Mouse (Mus musculus): ENCODE measurements around the gene Capn11. TPM values are rescaled to one million over a fixed set of nuclear protein-coding genes. Genes with fewer than 3 reads are reported as not detected.
"Not testable (repeated sequence)": the region's sequence is repeated elsewhere in the genome, so short reads cannot be mapped to it uniquely, and the experiment has no call there.

Capn11 gene
- polyA plus RNA-seq, 1 experiment from 2014 or later: 0.21 TPM

- Histone ChIP-seq H3K27me3 (peaks cover 38% of the 10 kb centered on the region), H3K9me3 (replicated peaks) (no peaks in the 10 kb centered on the region), H3K4me1 (replicated peaks) (peaks cover 29% of the 10 kb centered on the region), H3K27ac (replicated peaks) (no peak overlapping the region), H3K4me2 (no peak overlapping the region), H3K4me3 (replicated peaks) (no peak overlapping the region), H3K36me3 (replicated peaks) (no peaks in the 10 kb centered on the region), H3K9ac (no peak overlapping the region)
- no peak for ATAC-seq (ENCODE audit: insufficient read depth)
- WGBS (ENCODE audit: insufficient replicate concordance): 47% methylated on average over 3 of the region's 3 CpGs
These were observed 31.0 kb downstream of the Capn11 start for GRCm38 (mm10) chr17:45628160-45628559.

DNA sequence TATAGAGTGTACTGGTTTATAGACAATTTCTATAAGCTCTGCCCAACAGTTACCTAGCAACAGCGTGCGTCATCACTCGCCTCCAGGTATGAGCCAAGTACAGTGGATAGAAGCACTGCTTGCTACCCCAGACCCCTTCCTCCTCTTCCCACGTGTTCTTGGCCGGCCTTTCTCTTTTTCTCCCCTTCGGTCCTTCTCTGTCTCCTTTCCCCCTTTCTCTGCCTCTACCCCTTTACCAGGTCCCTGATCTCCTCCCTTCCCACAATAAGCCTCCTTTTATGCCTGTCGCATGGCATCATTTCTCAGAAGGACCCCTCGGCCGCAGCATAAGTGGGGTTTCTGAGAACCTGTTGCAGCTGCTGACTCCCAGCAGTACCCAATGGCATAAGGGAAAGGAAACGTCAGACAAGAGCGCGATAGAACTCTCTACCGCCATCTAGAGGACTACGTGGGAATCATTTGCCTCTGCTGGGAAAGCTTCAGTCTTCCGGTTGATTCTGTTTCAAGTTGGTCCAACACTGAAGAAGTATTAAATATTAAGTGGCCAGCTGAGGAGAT, 32.5 kb downstream of the Capn11 start:
- Histone ChIP-seq H3K4me1 (replicated peaks) (peaks cover 29% of the 10 kb centered on the region), H3K4me3 (replicated peaks) (no peak overlapping the region; the same call in 1 of the 2 replicates), H3K9me3 (replicated peaks) (no peaks in the 10 kb centered on the region), H3K4me2 (peak overlapping the region; percentile 52), H3K27me3 (peaks cover 30% of the 10 kb centered on the region), H3K27ac (replicated peaks) (no peak overlapping the region), H3K36me3 (replicated peaks) (no peaks in the 10 kb centered on the region), H3K9ac (no peak overlapping the region)
- 22% methylated on average over 15 of the region's 15 CpGs for WGBS (ENCODE audit: insufficient replicate concordance)
- no peak for ATAC-seq (ENCODE audit: insufficient read depth)

DNA sequence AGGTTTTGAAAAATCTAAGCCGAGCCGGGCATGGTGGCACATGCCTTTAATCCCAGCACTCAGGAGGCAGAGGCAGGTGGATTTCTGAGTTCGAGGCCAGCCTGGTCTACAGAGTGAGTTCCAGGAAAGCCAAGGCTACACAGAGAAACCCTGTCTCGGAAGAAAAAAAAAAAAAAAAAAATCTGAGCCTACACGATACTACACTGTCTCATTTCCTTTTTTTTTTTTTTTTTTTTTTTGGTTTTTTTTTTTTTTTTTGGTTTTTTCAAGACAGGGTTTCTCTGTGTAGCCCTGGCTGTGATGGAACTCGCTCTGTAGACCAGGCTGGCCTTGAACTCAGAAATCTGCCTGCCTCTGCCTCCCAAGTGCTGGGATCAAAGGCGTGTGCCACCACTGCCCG, 35.7 kb downstream of the Capn11 start:
- H3K9ac ChIP-seq; H3K4me2 ChIP-seq; H3K27ac ChIP-seq (replicated peaks); H3K27me3 ChIP-seq; H3K4me3 ChIP-seq (replicated peaks); H3K9me3 ChIP-seq (replicated peaks); H3K36me3 ChIP-seq (replicated peaks); ATAC-seq (ENCODE audit: insufficient read depth): not testable (repeated sequence)
- H3K4me1 ChIP-seq (replicated peaks): peaks cover 30% of the 10 kb centered on the region
- WGBS (ENCODE audit: insufficient replicate concordance): 63% methylated on average over 8 of the region's 8 CpGs

- Histone ChIP-seq H3K4me3 (replicated peaks) (peak overlapping the region; percentile 33), H3K9me3 (replicated peaks) (no peaks in the 10 kb centered on the region), H3K4me1 (replicated peaks) (peaks cover 24% of the 10 kb centered on the region), H3K27me3 (no peaks in the 10 kb centered on the region), H3K27ac (replicated peaks) (peak overlapping the region; percentile 69), H3K36me3 (replicated peaks) (no peaks in the 10 kb centered on the region), H3K9ac (peak overlapping the region; percentile 22; the same call in 1 of the 2 replicates), H3K4me2 (peak overlapping the region; percentile 59)
- 4% methylated on average over 20 of the region's 20 CpGs for WGBS (ENCODE audit: insufficient replicate concordance)
- ATAC-seq (ENCODE audit: insufficient read depth): peak; percentile 63
These were observed 39.5 kb downstream of the Capn11 start for GRCm38 (mm10) chr17:45619386-45620256.

GRCm38 (mm10) chr17:45618941-45619385, 40.2 kb downstream of the Capn11 start:
- Histone ChIP-seq H3K27me3 (no peaks in the 10 kb centered on the region), H3K4me2 (peak overlapping the region; percentile 59), H3K4me1 (replicated peaks) (peaks cover 24% of the 10 kb centered on the region), H3K36me3 (replicated peaks) (no peaks in the 10 kb centered on the region), H3K9me3 (replicated peaks) (no peaks in the 10 kb centered on the region), H3K9ac (peak overlapping the region; percentile 22; the same call in 1 of the 2 replicates), H3K27ac (replicated peaks) (peak overlapping the region; percentile 69), H3K4me3 (replicated peaks) (peak overlapping the region; percentile 33)
- 5% methylated on average over 8 of the region's 8 CpGs for WGBS (ENCODE audit: insufficient replicate concordance)
- ATAC-seq (ENCODE audit: insufficient read depth): peak; percentile 51; the same call in 1 of the 2 replicates

- ATAC-seq (ENCODE audit: insufficient read depth): no peak
- 65% methylated on average over 6 of the region's 6 CpGs for WGBS (ENCODE audit: insufficient replicate concordance)
These were observed 41.5 kb downstream of the Capn11 start for GRCm38 (mm10) chr17:45617655-45618054.

GRCm38 (mm10) chr17:45616679-45617078, 42.4 kb downstream of the Capn11 start:
- H3K27me3 ChIP-seq: no peaks in the 10 kb centered on the region
- no peak overlapping the region for H3K4me3 ChIP-seq (replicated peaks)
- H3K36me3 ChIP-seq (replicated peaks): no peaks in the 10 kb centered on the region
- no peaks in the 10 kb centered on the region for H3K9me3 ChIP-seq (replicated peaks)
- 60% methylated on average over 3 of the region's 3 CpGs for WGBS (ENCODE audit: insufficient replicate concordance)
- H3K4me2 ChIP-seq: no peak overlapping the region
- H3K27ac ChIP-seq (replicated peaks): no peak overlapping the region
- no peak for ATAC-seq (ENCODE audit: insufficient read depth)
- no peak overlapping the region for H3K9ac ChIP-seq
- peaks cover 32% of the 10 kb centered on the region for H3K4me1 ChIP-seq (replicated peaks)

More at GRCm38 (mm10) chr17:45617655-45618054, 41.5 kb downstream of the Capn11 start:
- Histone ChIP-seq H3K27ac (replicated peaks) (no peak overlapping the region), H3K36me3 (replicated peaks) (no peaks in the 10 kb centered on the region), H3K4me2 (no peak overlapping the region), H3K9me3 (replicated peaks) (no peaks in the 10 kb centered on the region), H3K9ac (no peak overlapping the region), H3K27me3 (no peaks in the 10 kb centered on the region), H3K4me1 (replicated peaks) (peaks cover 28% of the 10 kb centered on the region), H3K4me3 (replicated peaks) (no peak overlapping the region)

GRCm38 (mm10) chr17:45616046-45616650, 43.0 kb downstream of the Capn11 start:
- no peak for ATAC-seq (ENCODE audit: insufficient read depth)
- Histone ChIP-seq H3K36me3 (replicated peaks) (no peaks in the 10 kb centered on the region), H3K9me3 (replicated peaks) (no peaks in the 10 kb centered on the region), H3K27me3 (no peaks in the 10 kb centered on the region), H3K9ac (no peak overlapping the region), H3K4me1 (replicated peaks) (peaks cover 33% of the 10 kb centered on the region), H3K27ac (replicated peaks) (no peak overlapping the region), H3K4me3 (replicated peaks) (no peak overlapping the region), H3K4me2 (no peak overlapping the region)
- WGBS (ENCODE audit: insufficient replicate concordance): 53% methylated on average over 4 of the region's 4 CpGs

- H3K4me2 ChIP-seq: no peak overlapping the region
- no peaks in the 10 kb centered on the region for H3K27me3 ChIP-seq
- H3K9me3 ChIP-seq (replicated peaks): no peaks in the 10 kb centered on the region
- H3K36me3 ChIP-seq (replicated peaks): no peaks in the 10 kb centered on the region
- 45% methylated on average over 7 of the region's 7 CpGs for WGBS (ENCODE audit: insufficient replicate concordance)
- no peak for ATAC-seq (ENCODE audit: insufficient read depth)
- H3K9ac ChIP-seq: no peak overlapping the region
- no peak overlapping the region for H3K27ac ChIP-seq (replicated peaks)
- H3K4me3 ChIP-seq (replicated peaks): no peak overlapping the region
- peaks cover 29% of the 10 kb centered on the region for H3K4me1 ChIP-seq (replicated peaks)
These were observed 46.2 kb downstream of the Capn11 start for GRCm38 (mm10) chr17:45612921-45613320.

DNA sequence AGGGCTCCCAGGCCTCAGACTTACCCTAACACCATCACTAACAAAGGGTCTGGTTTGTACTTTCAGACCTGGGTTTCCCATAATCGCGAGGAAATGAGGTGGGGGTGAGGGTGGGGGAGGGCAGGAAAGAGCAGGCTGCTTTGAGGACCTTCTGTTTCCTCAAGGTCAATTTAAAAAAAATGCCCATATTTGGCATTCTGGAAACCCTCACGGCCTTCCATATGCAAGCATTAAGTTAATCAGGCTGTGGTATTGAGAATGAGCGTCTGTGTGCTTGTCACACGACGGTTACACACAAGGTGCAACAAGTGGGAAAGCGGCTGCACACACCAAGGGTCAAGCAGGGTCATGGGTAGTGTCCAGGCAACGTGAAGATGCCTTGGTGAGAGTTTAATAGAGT, 47.1 kb downstream of the Capn11 start:
- no peak overlapping the region for H3K4me2 ChIP-seq
- H3K9ac ChIP-seq: no peak overlapping the region
- no peak for ATAC-seq (ENCODE audit: insufficient read depth)
- 59% methylated on average over 8 of the region's 8 CpGs for WGBS (ENCODE audit: insufficient replicate concordance)
- no peaks in the 10 kb centered on the region for H3K9me3 ChIP-seq (replicated peaks)
- no peak overlapping the region for H3K27ac ChIP-seq (replicated peaks)
- H3K4me3 ChIP-seq (replicated peaks): no peak overlapping the region
- no peaks in the 10 kb centered on the region for H3K27me3 ChIP-seq
- peaks cover 28% of the 10 kb centered on the region for H3K4me1 ChIP-seq (replicated peaks)
- no peaks in the 10 kb centered on the region for H3K36me3 ChIP-seq (replicated peaks)
